Mouse (Mus musculus) splenic B cell, adult 2 months (primary cell): ENCODE data around the gene Esp36.
"Not testable (repeated sequence)": the region's sequence is repeated elsewhere in the genome, so short reads cannot be mapped to it uniquely, and the experiment has no call there.

Experiments used
- DNase-seq: peaks from one replicate; pipeline ENCODE4 v3.0.0-alpha.2; 2011; ENCODE audit warnings: low read depth, low spot score
- H3K27me3 ChIP-seq: 2 replicates; pipeline ENCODE4 v1.6.1; 2012; ENCODE audit warnings: mild to moderate bottlenecking, low read length, moderate library complexity, mixed read lengths; ENCODE audit not compliant: control insufficient read depth, poor library complexity, insufficient read depth, severe bottlenecking
- H3K36me3 ChIP-seq: 2 replicates; pipeline ENCODE4 v1.6.1; 2012; ENCODE audit warnings: mild to moderate bottlenecking, low read length, moderate library complexity, mixed read lengths; ENCODE audit not compliant: control insufficient read depth, poor library complexity, insufficient read depth, severe bottlenecking

Gene Esp36

GRCm38 (mm10) chr17:38420085-38420484 is at the start of gene Esp36:
TSS of gene Esp36 (minus strand) at chr17:38420185.
- H3K27me3 ChIP-seq, result no peaks in the 10 kb centered on the region
- H3K36me3 ChIP-seq, result no peaks in the 10 kb centered on the region
- no peak for DNase-seq

- not testable (repeated sequence) for DNase-seq, H3K27me3 ChIP-seq
These were observed 36.2 kb upstream of the Esp36 start for GRCm38 (mm10) chr17:38456206-38456605.

GRCm38 (mm10) chr17:38450688-38451087 is 30.7 kb upstream of the Esp36 start:
- no peaks in the 10 kb centered on the region for H3K36me3 ChIP-seq
- DNase-seq, result no peak
- no peaks in the 10 kb centered on the region; the same call in 1 of the 2 replicates for H3K27me3 ChIP-seq

More at GRCm38 (mm10) chr17:38456206-38456605, 36.2 kb upstream of the Esp36 start:
- not testable (repeated sequence) for H3K36me3 ChIP-seq

- no peak for DNase-seq
- H3K27me3 ChIP-seq, result no peaks in the 10 kb centered on the region
- H3K36me3 ChIP-seq, result no peaks in the 10 kb centered on the region
These were observed 13.8 kb downstream of the Esp36 start for GRCm38 (mm10) chr17:38406135-38406534.

GRCm38 (mm10) chr17:38391821-38392220 is 28.2 kb downstream of the Esp36 start:
- no peak for DNase-seq
- no peaks in the 10 kb centered on the region for H3K36me3 ChIP-seq
- H3K27me3 ChIP-seq, result no peaks in the 10 kb centered on the region
